Mouse (Mus musculus) heart, postnatal 0 days (tissue): Measurements from ENCODE around the gene 2610318N02Rik.

Experiments used
- CTCF ChIP-seq: IDR thresholded peaks from 2 replicates; pipeline ENCODE4 v1.5.1; 2016; ENCODE audit warnings: antibody characterized with exemption, control low read depth, low read depth
- EP300 ChIP-seq: IDR thresholded peaks from 2 replicates; pipeline ENCODE4 v1.6.1; 2016; ENCODE audit warnings: antibody characterized with exemption, low read depth

- TF ChIP-seq CTCF (no peak), EP300 (no peak)
These were observed 3.4 kb downstream of the 2610318N02Rik start for GRCm38 (mm10) chr16:17121569-17121968.
